Mouse (Mus musculus) limb, embryonic 15.5 days (tissue): Measurements from ENCODE around the gene Lrp8. TPM values are rescaled to one million over a fixed set of nuclear protein-coding genes. Genes with fewer than 3 reads are reported as not detected.

ENCODE experiments used
- ATAC-seq: fragments of 200-750 bp; cut with Nextera tagmentation; 2 replicates; pipeline ENCODE4 v1.8.0; 2017; ENCODE audit warnings: low read depth, moderate TSS enrichment; ENCODE audit not compliant: insufficient number of reproducible peaks, low FRiP score, low TSS enrichment
- H3K27ac ChIP-seq: fragments of 300-500 bp; sonication (generic); 2 replicates; pipeline ENCODE4 v1.5.1; 2015; ENCODE audit warnings: moderate library complexity, mild to moderate bottlenecking, inconsistent platforms
- H3K27me3 ChIP-seq: fragments of 300-500 bp; sonication (generic); 2 replicates; pipeline ENCODE4 v1.6.1; 2015; ENCODE audit warnings: inconsistent platforms
- H3K36me3 ChIP-seq: fragments of 300-500 bp; sonication (generic); 2 replicates; pipeline ENCODE4 v1.6.1; 2015; ENCODE audit warnings: inconsistent platforms
- H3K4me1 ChIP-seq: fragments of 300-500 bp; sonication (generic); 2 replicates; pipeline ENCODE4 v1.6.1; 2015; ENCODE audit warnings: inconsistent platforms
- H3K4me2 ChIP-seq: fragments of 300-500 bp; sonication (generic); 2 replicates; pipeline ENCODE4 v1.6.1; 2015; ENCODE audit warnings: mild to moderate bottlenecking, inconsistent platforms
- H3K4me3 ChIP-seq: fragments of 300-500 bp; sonication (generic); 2 replicates; pipeline ENCODE4 v1.5.1; 2015; ENCODE audit warnings: mild to moderate bottlenecking, inconsistent platforms
- H3K9ac ChIP-seq: fragments of 300-500 bp; sonication (generic); 2 replicates; pipeline ENCODE4 v1.6.1; 2015; ENCODE audit warnings: inconsistent platforms
- H3K9me3 ChIP-seq: fragments of 300-500 bp; sonication (generic); 2 replicates; pipeline ENCODE4 v1.6.1; 2016; ENCODE audit warnings: inconsistent platforms
- WGBS: fragments of 180-500 bp; shearing (Covaris S2); methylation state at CpG from one replicate; pipeline ENCODE4 v1.1.7; 2015; 5-methylcytosine and 5-hydroxymethylcytosine counted together
- polyA plus RNA-seq: library from polyadenylated mRNA; unstranded; fragments of >200 nt; fragmentation: Nextera tagmentation; extraction: Ambion mirVana; gene quantifications from 2 replicates; pipeline ENCODE4 v1.2.1, GENCODE M21; 2015

The Lrp8 gene
- polyA plus RNA-seq, 1 experiment from 2014 or later = 2.5 TPM

DNA sequence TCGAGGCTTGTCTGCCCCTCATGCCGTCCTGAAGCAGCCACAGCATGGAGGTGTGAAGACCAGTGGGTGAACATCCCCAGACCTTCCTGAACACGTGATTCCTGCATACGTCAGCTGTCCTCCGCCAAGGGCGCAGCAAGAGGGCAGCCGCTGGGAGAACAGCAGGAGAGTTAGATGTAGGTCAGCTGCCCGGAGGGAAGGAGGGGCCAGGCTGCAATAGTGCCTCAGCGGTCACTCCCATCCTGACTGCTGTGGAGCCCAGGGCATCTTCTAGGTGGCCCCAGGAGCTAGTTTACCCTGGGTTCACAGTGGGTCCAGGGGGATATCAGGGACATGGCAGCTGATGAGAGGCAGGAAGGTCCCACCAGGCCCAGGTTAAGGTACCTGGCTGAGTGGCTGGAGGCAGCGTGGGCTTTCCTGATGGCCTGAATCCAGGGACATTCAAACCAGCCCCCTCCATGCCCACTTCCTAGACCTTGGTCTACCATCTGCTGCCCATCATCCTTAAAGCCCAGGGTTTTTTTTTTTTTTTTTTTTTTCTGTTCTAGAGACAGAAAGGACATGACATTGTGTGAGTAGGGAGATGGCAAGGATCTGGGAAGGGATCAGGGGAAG is 9.8 kb downstream of the Lrp8 start:
- H3K4me3 ChIP-seq = no peak overlapping the region
- H3K4me2 ChIP-seq = no peak overlapping the region
- no peak for ATAC-seq
- 52% methylated on average over 10 of the region's 10 CpGs for WGBS
- no peaks in the 10 kb centered on the region for H3K27me3 ChIP-seq
- H3K4me1 ChIP-seq = no peaks in the 10 kb centered on the region
- H3K27ac ChIP-seq = no peak overlapping the region
- no peaks in the 10 kb centered on the region for H3K36me3 ChIP-seq
- H3K9me3 ChIP-seq = no peaks in the 10 kb centered on the region
- H3K9ac ChIP-seq = no peak overlapping the region

GRCm38 (mm10) chr4:107812336-107812735 is 10.3 kb downstream of the Lrp8 start:
- WGBS = 73% methylated on average over 6 of the region's 6 CpGs
- no peak overlapping the region for H3K4me2 ChIP-seq
- H3K27ac ChIP-seq = no peak overlapping the region
- H3K9me3 ChIP-seq = no peaks in the 10 kb centered on the region
- ATAC-seq = no peak
- no peaks in the 10 kb centered on the region for H3K27me3 ChIP-seq
- peaks cover 2% of the 10 kb centered on the region; the same call in 1 of the 2 replicates for H3K4me1 ChIP-seq
- no peak overlapping the region for H3K4me3 ChIP-seq
- H3K36me3 ChIP-seq = no peaks in the 10 kb centered on the region
- no peak overlapping the region for H3K9ac ChIP-seq

DNA sequence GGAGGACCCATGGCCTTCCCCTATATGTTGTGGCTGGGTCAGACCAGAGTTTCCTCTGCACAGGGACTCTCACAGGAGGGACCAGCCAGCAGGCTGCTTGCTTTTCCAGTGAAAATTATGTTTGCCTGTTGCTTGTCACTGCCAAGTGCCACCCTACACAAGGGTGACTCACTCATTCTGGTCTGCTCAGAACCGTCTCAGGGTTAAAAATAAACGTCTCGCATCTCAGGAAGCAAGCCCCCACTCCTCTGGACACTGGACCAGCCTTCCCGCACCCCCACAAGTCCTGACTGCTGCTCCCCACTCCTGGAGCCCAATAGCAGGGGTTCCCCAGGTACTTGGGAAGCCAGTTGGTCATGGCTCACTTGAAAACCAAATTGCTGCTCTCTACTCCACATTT is 14.4 kb downstream of the Lrp8 start:
- Histone ChIP-seq H3K9ac (no peak overlapping the region), H3K27ac (no peak overlapping the region), H3K4me3 (no peak overlapping the region), H3K9me3 (no peaks in the 10 kb centered on the region), H3K4me2 (no peak overlapping the region), H3K27me3 (no peaks in the 10 kb centered on the region), H3K36me3 (no peaks in the 10 kb centered on the region), H3K4me1 (peaks cover 22% of the 10 kb centered on the region)
- ATAC-seq = no peak
- WGBS = 82% methylated on average over 4 of the region's 4 CpGs

DNA sequence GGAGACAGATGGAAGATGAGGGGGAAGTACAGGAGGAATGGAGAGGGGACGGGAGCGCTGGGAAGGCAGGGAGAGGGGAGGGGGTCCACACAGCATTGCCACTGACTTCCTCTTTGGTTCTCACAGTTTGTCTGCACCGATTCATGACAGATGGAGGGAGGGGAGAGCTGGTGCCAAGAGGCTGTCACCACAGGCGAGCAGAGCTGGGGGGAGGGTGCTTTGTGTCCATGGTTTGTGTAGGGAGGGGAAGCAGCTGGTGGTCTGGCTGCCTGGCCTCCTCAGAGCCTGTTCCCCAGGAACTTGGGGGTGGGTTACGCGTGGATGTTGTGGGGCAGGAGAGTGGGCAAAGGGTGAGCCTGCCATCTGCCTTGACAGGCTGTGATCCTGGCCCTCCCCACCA is 15.4 kb downstream of the Lrp8 start:
- 64% methylated on average over 6 of the region's 6 CpGs for WGBS
- H3K27ac ChIP-seq = no peak overlapping the region

GRCm38 (mm10) chr4:107819990-107820719 is 18.1 kb downstream of the Lrp8 start:
- Histone ChIP-seq H3K4me1 (peaks cover 40% of the 10 kb centered on the region), H3K36me3 (no peaks in the 10 kb centered on the region), H3K4me2 (no peak overlapping the region), H3K9me3 (no peaks in the 10 kb centered on the region), H3K4me3 (no peak overlapping the region), H3K27ac (no peak overlapping the region), H3K9ac (no peak overlapping the region), H3K27me3 (no peaks in the 10 kb centered on the region; the same call in 1 of the 2 replicates)
- 58% methylated on average over 16 of the region's 16 CpGs for WGBS
- ATAC-seq = no peak

More for the DNA sequence above, 15.4 kb downstream of the Lrp8 start:
- H3K4me1 ChIP-seq = peaks cover 29% of the 10 kb centered on the region
- H3K9ac ChIP-seq = no peak overlapping the region
- H3K4me3 ChIP-seq = no peak overlapping the region
- no peaks in the 10 kb centered on the region for H3K36me3 ChIP-seq
- H3K9me3 ChIP-seq = no peaks in the 10 kb centered on the region
- H3K4me2 ChIP-seq = no peak overlapping the region
- H3K27me3 ChIP-seq = no peaks in the 10 kb centered on the region
- no peak for ATAC-seq

DNA sequence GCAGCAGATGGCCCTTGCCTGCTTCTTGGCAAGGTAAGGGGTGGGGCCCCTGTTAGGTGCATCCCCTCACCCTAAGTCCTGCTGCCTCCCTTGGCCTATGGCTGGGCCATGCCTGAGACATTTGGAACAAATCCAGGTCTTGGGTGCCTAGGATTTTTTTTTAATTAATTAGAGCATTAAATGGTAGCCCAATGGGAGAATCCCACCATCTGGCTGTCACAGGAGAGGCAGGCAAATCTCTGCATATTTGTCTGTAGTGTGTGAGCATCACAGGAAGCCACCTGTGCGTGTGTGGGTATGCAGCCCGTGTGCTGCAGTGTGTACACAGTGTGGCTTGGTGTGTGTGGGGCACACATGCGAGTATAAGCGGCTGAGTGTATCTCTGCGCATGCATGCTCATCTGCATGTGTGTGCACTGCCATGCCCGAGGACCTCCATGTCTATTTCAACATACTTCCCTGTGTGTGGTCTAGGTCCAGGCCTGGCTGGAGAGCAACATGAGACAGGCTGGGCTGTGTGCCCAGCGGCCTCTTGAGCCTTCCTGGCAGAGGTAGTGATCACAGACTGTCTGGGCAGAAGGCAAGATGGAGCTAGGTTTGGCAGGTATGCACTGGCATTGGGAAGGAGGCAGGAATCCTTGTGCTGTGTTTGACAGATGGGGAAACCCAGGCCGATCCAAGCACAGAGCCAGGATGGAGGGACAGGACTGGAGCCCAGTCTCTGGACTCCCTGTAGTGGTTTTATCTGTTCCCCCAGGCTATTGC is 19.0 kb downstream of the Lrp8 start:
- Histone ChIP-seq H3K9ac (no peak overlapping the region), H3K27ac (no peak overlapping the region), H3K36me3 (no peaks in the 10 kb centered on the region), H3K4me2 (no peak overlapping the region), H3K9me3 (no peaks in the 10 kb centered on the region), H3K4me3 (no peak overlapping the region), H3K4me1 (peaks cover 40% of the 10 kb centered on the region), H3K27me3 (no peaks in the 10 kb centered on the region; the same call in 1 of the 2 replicates)
- no peak; the same call in 1 of the 2 replicates for ATAC-seq
- WGBS = 87% methylated on average over 8 of the region's 8 CpGs

- Histone ChIP-seq H3K27me3 (no peaks in the 10 kb centered on the region; the same call in 1 of the 2 replicates), H3K9me3 (no peaks in the 10 kb centered on the region), H3K4me1 (peaks cover 32% of the 10 kb centered on the region), H3K4me2 (no peak overlapping the region; the same call in 1 of the 2 replicates), H3K9ac (no peak overlapping the region), H3K36me3 (no peaks in the 10 kb centered on the region), H3K4me3 (peak overlapping the region; percentile 5; the same call in 1 of the 2 replicates), H3K27ac (no peak overlapping the region)
- 32% methylated on average over 9 of the region's 9 CpGs for WGBS
- no peak for ATAC-seq
Observed at GRCm38 (mm10) chr4:107822936-107823411, 20.9 kb downstream of the Lrp8 start.

DNA sequence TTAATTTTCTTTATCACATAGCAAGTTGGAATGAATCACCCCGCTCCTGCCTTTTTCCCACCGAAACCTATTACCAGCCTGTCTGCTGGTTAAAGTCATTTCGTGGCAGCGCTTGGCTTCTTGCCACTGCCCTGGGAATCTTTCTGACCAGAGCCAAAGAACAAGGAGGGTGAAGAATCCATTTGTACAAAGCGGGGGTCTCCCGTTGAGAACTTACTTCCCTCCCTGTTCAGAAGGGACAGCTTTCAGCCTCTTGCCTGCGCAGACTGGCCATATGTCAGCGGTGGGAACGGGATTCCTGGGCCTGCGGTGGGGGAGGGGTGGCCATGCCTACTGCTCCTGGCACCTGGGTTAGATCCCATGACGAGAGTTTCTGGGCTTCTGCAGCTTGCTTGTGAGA is 21.4 kb downstream of the Lrp8 start:
- Histone ChIP-seq H3K9me3 (no peaks in the 10 kb centered on the region), H3K27me3 (no peaks in the 10 kb centered on the region; the same call in 1 of the 2 replicates), H3K9ac (no peak overlapping the region), H3K4me1 (peaks cover 35% of the 10 kb centered on the region), H3K36me3 (no peaks in the 10 kb centered on the region), H3K4me2 (no peak overlapping the region), H3K4me3 (no peak overlapping the region), H3K27ac (no peak overlapping the region)
- no peak for ATAC-seq
- 36% methylated on average over 11 of the region's 11 CpGs for WGBS

GRCm38 (mm10) chr4:107828727-107829218 is 26.7 kb downstream of the Lrp8 start:
- no peaks in the 10 kb centered on the region for H3K27me3 ChIP-seq
- H3K4me1 ChIP-seq = peaks cover 19% of the 10 kb centered on the region
- no peaks in the 10 kb centered on the region for H3K9me3 ChIP-seq
- no peak overlapping the region for H3K4me2 ChIP-seq
- no peaks in the 10 kb centered on the region for H3K36me3 ChIP-seq
- 22% methylated on average over 10 of the region's 10 CpGs for WGBS
- no peak overlapping the region for H3K4me3 ChIP-seq
- no peak overlapping the region for H3K27ac ChIP-seq
- H3K9ac ChIP-seq = no peak overlapping the region
- ATAC-seq = no peak

DNA sequence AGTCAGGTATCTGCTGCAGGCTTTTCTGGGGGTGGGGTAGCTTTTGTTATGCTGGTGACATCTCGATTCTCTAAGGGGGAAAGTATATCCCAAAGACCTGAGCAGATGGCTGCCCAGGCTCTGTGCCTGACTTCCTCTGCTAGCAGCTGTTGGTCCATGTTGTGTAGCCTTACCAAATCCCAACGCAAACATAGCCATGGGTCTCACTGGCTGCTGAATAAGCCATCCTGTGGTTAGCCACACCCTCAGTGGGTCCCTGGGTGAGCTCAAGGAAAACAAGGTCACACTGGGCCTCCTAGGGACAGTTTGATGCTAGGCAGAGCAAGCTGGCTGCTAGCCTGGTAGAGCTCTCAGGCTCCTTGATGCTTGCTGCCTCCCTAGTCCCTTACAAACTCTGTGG is 27.6 kb downstream of the Lrp8 start:
- Histone ChIP-seq H3K4me3 (no peak overlapping the region), H3K9me3 (no peaks in the 10 kb centered on the region), H3K4me1 (peaks cover 19% of the 10 kb centered on the region), H3K9ac (no peak overlapping the region), H3K27ac (no peak overlapping the region), H3K36me3 (no peaks in the 10 kb centered on the region), H3K27me3 (no peaks in the 10 kb centered on the region), H3K4me2 (no peak overlapping the region)
- no peak for ATAC-seq
- WGBS = 47% methylated on average over 2 of the region's 2 CpGs

DNA sequence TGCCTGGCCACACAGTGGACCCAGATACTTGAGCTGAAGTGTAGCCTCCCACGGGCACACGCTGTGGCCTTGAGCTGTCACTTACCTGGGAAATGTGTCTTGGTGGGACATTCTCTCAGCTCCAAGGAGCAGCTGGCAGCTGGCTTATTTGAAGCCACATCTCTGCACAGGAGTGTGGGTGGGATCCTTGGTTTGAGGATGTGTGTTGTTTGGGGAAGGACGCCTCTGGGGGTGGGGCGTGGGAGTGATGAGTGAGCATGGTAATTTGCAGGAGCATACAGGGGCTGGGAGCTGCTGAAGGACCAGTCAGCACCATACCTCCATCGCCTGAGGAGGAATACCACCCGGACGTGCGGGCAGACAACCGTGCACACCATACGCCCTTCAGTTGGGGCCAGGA is 28.1 kb downstream of the Lrp8 start:
- no peak for ATAC-seq
- H3K4me2 ChIP-seq = no peak overlapping the region
- H3K9ac ChIP-seq = no peak overlapping the region
- no peaks in the 10 kb centered on the region for H3K9me3 ChIP-seq
- 79% methylated on average over 10 of the region's 10 CpGs for WGBS
- H3K4me3 ChIP-seq = no peak overlapping the region
- peaks cover 19% of the 10 kb centered on the region for H3K4me1 ChIP-seq
- no peak overlapping the region for H3K27ac ChIP-seq
- H3K36me3 ChIP-seq = no peaks in the 10 kb centered on the region
- no peaks in the 10 kb centered on the region for H3K27me3 ChIP-seq
